Mouse (Mus musculus): ENCODE results near the gene Cacnb4. TPM values are rescaled to one million over a fixed set of nuclear protein-coding genes. Genes with fewer than 3 reads are reported as not detected.

Gene Cacnb4
- polyA plus RNA-seq, 1 experiment from 2014 or later: 15.0 TPM

DNA sequence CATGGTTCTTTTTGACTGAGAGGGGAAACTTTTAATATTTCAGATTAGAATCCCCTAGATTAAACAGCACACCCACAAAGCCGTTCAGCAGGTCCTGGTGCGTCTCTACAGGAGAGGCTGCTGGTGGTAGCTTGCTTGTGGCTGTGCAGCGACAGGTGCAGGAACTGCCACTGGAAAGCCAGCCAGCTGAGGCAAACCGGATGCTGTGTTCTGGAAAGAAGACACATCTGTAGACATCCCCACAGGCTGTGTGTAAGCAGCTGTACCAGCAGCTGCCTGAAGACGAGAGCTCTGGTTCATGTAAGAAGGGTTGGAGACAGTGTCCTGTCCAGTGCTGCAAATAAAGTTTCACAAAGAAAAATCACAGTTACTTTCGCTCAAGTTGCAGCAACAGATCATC, 18.0 kb upstream of the Cacnb4 start:
- no peak for ATAC-seq (ENCODE audit: low FRiP score)
- H3K4me3 ChIP-seq (replicated peaks; ENCODE audit: low read length): no peak overlapping the region
- 89% methylated on average over 6 of the region's 6 CpGs for WGBS

DNA sequence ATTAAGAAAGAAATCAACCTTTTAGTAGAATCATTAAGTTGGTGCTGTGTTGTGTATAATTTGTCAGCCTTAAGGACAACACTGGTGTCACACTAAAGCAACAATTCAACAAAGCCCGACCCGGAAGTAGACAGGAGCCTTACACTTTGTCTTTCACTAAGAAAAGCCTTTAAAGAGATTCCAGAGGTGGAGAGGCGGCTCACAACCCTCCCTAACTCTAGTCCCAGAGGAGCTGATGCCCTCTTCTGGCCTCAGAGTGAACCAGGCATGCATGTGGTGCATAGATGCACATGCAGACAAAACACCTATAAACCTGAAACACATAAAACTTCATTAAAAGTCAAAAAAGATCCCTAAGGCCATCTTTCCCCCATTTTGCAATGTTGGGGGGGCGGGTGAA, 15.1 kb upstream of the Cacnb4 start:
- DNase-seq (ENCODE audit: low spot score) (no peak), ATAC-seq (ENCODE audit: low FRiP score) (no peak)
- no peak overlapping the region for H3K27ac ChIP-seq
- no peak overlapping the region for H3K4me3 ChIP-seq (replicated peaks; ENCODE audit: low read length)
- no peak overlapping the region for H3K9ac ChIP-seq
- WGBS: 79% methylated on average over 4 of the region's 4 CpGs
- no peak overlapping the region for H3K4me2 ChIP-seq (replicated peaks)
- no peaks in the 10 kb centered on the region for H3K4me1 ChIP-seq (replicated peaks; ENCODE audit: control insufficient read depth, insufficient read depth, low read length)
- H3K9me3 ChIP-seq (ENCODE audit: control insufficient read depth, low read length): no peaks in the 10 kb centered on the region
- H3K36me3 ChIP-seq (replicated peaks; ENCODE audit: control insufficient read depth, insufficient read depth): 0 out of 2 replicates have a peak, but pooled peaks cover 3% of the 10 kb centered on the region
- H3K27me3 ChIP-seq (ENCODE audit: control insufficient read depth, insufficient read depth, low read length): no peaks in the 10 kb centered on the region

More for the DNA sequence above, 18.0 kb upstream of the Cacnb4 start:
- Histone ChIP-seq H3K4me2 (replicated peaks) (no peak overlapping the region), H3K36me3 (replicated peaks; ENCODE audit: control insufficient read depth, insufficient read depth) (peaks cover 8% of the 10 kb centered on the region), H3K27ac (no peak overlapping the region), H3K9ac (no peak overlapping the region), H3K27me3 (ENCODE audit: control insufficient read depth, insufficient read depth, low read length) (no peaks in the 10 kb centered on the region), H3K4me1 (replicated peaks; ENCODE audit: control insufficient read depth, insufficient read depth, low read length) (no peaks in the 10 kb centered on the region), H3K9me3 (ENCODE audit: control insufficient read depth, low read length) (no peaks in the 10 kb centered on the region)
- no peak for DNase-seq (ENCODE audit: low spot score)

DNA sequence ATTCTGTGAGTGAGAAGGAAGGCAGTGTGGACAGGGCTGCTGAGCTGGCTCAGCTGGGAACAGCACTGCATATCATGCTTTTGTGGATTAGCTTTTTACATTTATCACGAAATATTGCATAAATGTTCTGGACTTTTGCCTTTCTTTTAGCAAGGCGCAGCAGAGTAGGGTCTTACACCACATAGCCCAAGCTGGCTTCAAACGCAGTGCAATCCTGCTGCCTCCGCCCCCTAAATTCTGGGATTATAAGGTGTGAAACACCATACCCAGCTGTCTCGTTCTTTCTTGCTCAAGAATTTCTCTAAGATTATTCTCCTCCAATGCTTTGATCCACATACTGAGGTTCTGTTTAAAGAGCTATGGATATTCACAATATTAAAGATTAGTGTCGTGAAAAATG, 10.0 kb upstream of the Cacnb4 start:
- Histone ChIP-seq H3K27ac (no peak overlapping the region), H3K36me3 (replicated peaks; ENCODE audit: control insufficient read depth, insufficient read depth) (no peaks in the 10 kb centered on the region), H3K9ac (no peak overlapping the region), H3K27me3 (ENCODE audit: control insufficient read depth, insufficient read depth, low read length) (no peaks in the 10 kb centered on the region), H3K9me3 (ENCODE audit: control insufficient read depth, low read length) (no peaks in the 10 kb centered on the region), H3K4me3 (replicated peaks; ENCODE audit: low read length) (no peak overlapping the region), H3K4me2 (replicated peaks) (no peak overlapping the region), H3K4me1 (replicated peaks; ENCODE audit: control insufficient read depth, insufficient read depth, low read length) (no peaks in the 10 kb centered on the region)
- DNase-seq (ENCODE audit: low spot score) (no peak), ATAC-seq (ENCODE audit: low FRiP score) (no peak)
- 88% methylated on average over 6 of the region's 6 CpGs for WGBS

DNA sequence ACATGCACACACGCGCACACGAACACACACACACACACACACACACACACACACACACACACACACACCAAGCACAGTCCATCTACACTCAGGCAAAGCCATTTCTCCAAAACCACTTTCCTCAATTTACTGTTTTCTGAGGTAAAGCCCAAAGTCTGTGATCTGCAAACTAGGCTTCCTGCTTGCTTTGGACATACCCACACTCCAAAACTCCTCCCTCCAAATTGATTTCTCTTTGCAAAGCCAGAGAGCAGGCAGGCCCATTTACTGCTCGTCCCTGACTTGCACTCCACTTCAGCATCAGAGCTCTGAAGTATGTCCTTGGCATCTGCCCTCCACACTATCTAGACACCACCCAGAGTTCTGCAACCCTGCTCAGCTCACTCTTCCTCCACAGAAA, 958 bp upstream of the Cacnb4 start:
- no peak for DNase-seq (ENCODE audit: low spot score)
- WGBS: 63% methylated on average over 4 of the region's 4 CpGs
- Histone ChIP-seq H3K4me1 (replicated peaks; ENCODE audit: control insufficient read depth, insufficient read depth, low read length) (peaks cover 10% of the 10 kb centered on the region; the same call in 1 of the 2 replicates), H3K9ac (no peak overlapping the region), H3K27me3 (ENCODE audit: control insufficient read depth, insufficient read depth, low read length) (peaks cover 26% of the 10 kb centered on the region), H3K4me3 (replicated peaks; ENCODE audit: low read length) (no peak overlapping the region), H3K9me3 (ENCODE audit: control insufficient read depth, low read length) (no peaks in the 10 kb centered on the region), H3K4me2 (replicated peaks) (no peak overlapping the region), H3K36me3 (replicated peaks; ENCODE audit: control insufficient read depth, insufficient read depth) (no peaks in the 10 kb centered on the region), H3K27ac (no peak overlapping the region)
- ATAC-seq (ENCODE audit: low FRiP score): no peak

DNA sequence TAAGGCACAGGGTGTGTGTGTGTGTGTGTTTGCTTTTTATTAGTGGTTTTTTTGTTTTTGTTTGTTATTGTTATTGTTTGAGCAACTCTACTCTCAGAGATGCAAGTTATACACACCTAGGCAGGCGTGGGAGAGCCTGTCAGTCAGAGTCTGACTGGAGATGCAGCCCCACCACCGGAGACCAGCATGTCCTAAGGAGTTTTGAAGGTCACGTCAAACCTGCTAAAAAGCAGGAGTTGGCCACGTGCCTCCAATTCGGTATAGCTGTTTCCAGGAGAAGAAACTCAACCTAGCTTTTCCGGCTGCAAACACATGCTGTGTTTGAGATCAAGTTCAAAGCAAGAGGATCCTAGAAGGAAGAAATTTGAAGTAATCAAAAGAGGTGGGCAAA, 277 bp upstream of the Cacnb4 start:
- H3K36me3 ChIP-seq (replicated peaks; ENCODE audit: control insufficient read depth, insufficient read depth): no peaks in the 10 kb centered on the region
- ATAC-seq (ENCODE audit: low FRiP score) (no peak), DNase-seq (ENCODE audit: low spot score) (no peak)
- peaks cover 10% of the 10 kb centered on the region; the same call in 1 of the 2 replicates for H3K4me1 ChIP-seq (replicated peaks; ENCODE audit: control insufficient read depth, insufficient read depth, low read length)
- H3K9ac ChIP-seq: peak overlapping the region; percentile 79; the same call in 1 of the 2 replicates
- H3K4me2 ChIP-seq (replicated peaks): peak overlapping the region; percentile 94
- H3K27me3 ChIP-seq (ENCODE audit: control insufficient read depth, insufficient read depth, low read length): peaks cover 26% of the 10 kb centered on the region
- H3K9me3 ChIP-seq (ENCODE audit: control insufficient read depth, low read length): no peaks in the 10 kb centered on the region
- H3K4me3 ChIP-seq (replicated peaks; ENCODE audit: low read length): peak overlapping the region; percentile 81
- H3K27ac ChIP-seq: no peak overlapping the region
- 11% methylated on average over 6 of the region's 6 CpGs for WGBS

DNA sequence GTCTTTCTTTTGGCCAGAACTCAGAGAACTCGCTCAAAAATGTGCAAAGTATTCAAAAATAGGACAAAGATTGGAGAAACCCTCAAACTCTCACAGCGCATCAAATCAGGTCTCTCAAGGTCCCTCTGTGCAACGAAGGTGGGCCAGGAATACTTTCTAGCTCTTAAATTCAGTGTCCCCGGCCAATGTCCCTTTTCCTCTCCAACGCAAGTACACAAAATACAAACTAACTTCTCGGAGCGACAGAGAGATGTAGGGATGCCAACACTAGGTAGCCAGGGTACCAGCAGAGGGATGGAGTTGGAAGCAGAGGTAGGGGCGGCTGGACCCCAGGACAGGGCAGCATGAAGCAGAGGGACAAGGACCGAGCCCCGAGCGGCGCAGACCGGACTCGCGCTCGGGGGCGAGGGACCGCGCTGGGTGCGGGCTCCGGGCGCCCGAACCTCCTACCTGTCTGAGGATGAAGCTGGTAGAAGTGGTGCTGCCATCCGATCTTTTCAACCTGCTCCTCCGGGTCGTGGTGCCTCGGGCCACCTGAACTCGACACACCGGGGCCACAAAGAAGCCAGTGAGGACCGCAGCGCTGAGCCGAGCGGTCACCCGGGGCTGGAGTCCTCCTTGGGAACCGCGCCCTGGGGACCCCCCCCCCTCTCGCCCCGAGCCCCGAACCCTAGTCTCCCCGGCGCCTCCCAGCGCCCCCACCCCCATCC, 1.2 kb downstream of the Cacnb4 start:
- peak; percentile 53 for ATAC-seq (ENCODE audit: low FRiP score)
- no peak for DNase-seq (ENCODE audit: low spot score)
- under 1% methylated on average over 39 of the region's 42 CpGs for WGBS
- Histone ChIP-seq H3K4me2 (replicated peaks) (peak overlapping the region; percentile 94), H3K27ac (peak overlapping the region; percentile 59; the same call in 1 of the 2 replicates), H3K9ac (peak overlapping the region; percentile 79), H3K4me1 (replicated peaks; ENCODE audit: control insufficient read depth, insufficient read depth, low read length) (peaks cover 10% of the 10 kb centered on the region; the same call in 1 of the 2 replicates), H3K4me3 (replicated peaks; ENCODE audit: low read length) (peak overlapping the region; percentile 81), H3K27me3 (ENCODE audit: control insufficient read depth, insufficient read depth, low read length) (peaks cover 26% of the 10 kb centered on the region), H3K36me3 (replicated peaks; ENCODE audit: control insufficient read depth, insufficient read depth) (no peaks in the 10 kb centered on the region), H3K9me3 (ENCODE audit: control insufficient read depth, low read length) (no peaks in the 10 kb centered on the region)

DNA sequence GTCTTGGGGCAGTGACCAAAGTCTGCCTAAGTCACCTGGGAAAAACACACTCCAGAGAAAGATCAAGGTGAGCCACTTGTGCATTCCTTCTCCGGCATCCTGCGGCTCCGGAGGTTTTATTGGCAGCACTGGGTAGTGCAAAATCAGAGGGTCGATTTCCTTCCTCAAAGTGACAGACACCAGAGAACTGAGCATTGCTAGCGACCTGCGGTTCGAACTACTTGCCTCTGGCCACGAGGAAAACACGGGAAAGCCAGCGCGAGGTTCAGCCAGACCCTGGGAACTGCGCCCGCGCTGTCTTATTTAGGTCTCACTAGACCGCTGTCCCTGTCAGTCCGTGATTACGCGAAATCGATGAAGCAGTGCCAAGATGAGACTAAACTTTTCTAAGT, 1.7 kb downstream of the Cacnb4 start:
- Histone ChIP-seq H3K27ac (no peak overlapping the region), H3K27me3 (ENCODE audit: control insufficient read depth, insufficient read depth, low read length) (peaks cover 26% of the 10 kb centered on the region), H3K4me1 (replicated peaks; ENCODE audit: control insufficient read depth, insufficient read depth, low read length) (peaks cover 10% of the 10 kb centered on the region; the same call in 1 of the 2 replicates), H3K4me2 (replicated peaks) (peak overlapping the region; percentile 94), H3K9ac (no peak overlapping the region), H3K9me3 (ENCODE audit: control insufficient read depth, low read length) (no peaks in the 10 kb centered on the region), H3K36me3 (replicated peaks; ENCODE audit: control insufficient read depth, insufficient read depth) (no peaks in the 10 kb centered on the region), H3K4me3 (replicated peaks; ENCODE audit: low read length) (peak overlapping the region; percentile 81)
- under 1% methylated on average over 19 of the region's 19 CpGs for WGBS
- DNase-seq (ENCODE audit: low spot score) (peak; percentile 35), ATAC-seq (ENCODE audit: low FRiP score) (no peak)

DNA sequence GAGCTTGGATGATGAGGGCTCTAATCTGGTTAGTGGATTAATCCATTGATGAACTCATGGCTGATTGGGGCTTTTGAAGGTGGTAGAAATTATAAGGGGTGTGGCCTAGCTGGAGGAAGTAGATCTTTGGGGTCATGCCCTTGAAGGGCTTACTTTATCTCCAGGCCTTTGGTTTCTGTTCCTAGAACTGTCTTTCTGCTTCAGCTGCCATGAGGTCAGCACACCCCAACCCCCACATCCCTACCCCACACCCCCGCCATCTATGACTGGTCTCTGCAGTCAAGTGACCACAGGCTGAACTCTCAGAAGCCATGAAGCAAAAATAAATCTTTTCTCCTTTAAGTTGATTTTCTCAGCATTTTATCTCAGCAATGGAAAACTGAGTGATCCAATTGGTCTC, 3.5 kb downstream of the Cacnb4 start:
- no peaks in the 10 kb centered on the region for H3K9me3 ChIP-seq (ENCODE audit: control insufficient read depth, low read length)
- no peak overlapping the region for H3K27ac ChIP-seq
- H3K36me3 ChIP-seq (replicated peaks; ENCODE audit: control insufficient read depth, insufficient read depth): no peaks in the 10 kb centered on the region
- H3K4me1 ChIP-seq (replicated peaks; ENCODE audit: control insufficient read depth, insufficient read depth, low read length): peaks cover 10% of the 10 kb centered on the region; the same call in 1 of the 2 replicates
- H3K9ac ChIP-seq: no peak overlapping the region
- no peak for ATAC-seq (ENCODE audit: low FRiP score)
- WGBS: 74% methylated on average over 1 of the region's 1 CpGs
- DNase-seq (ENCODE audit: low spot score): no peak
- no peak overlapping the region for H3K4me3 ChIP-seq (replicated peaks; ENCODE audit: low read length)
- H3K27me3 ChIP-seq (ENCODE audit: control insufficient read depth, insufficient read depth, low read length): peaks cover 26% of the 10 kb centered on the region
- no peak overlapping the region for H3K4me2 ChIP-seq (replicated peaks)

DNA sequence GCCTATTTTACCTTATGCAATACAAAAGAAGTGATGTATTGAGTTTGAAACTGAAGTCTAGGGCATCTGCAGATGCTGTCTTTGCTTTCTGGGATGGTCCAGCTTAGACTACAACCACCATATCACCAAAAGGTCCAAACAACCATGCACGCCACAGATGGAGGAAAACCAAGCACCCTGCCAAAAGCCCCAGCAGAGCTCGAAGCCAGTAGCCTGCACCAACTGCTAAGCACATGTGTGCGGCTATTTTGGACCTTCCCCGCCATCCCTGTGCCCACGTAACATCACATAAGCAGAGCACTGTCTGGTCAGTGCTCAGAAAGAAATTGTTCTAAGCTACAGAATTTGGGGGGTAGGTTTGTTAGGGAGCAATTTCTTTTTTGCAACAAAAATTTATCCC, 5.9 kb downstream of the Cacnb4 start:
- Histone ChIP-seq H3K9ac (no peak overlapping the region), H3K27me3 (ENCODE audit: control insufficient read depth, insufficient read depth, low read length) (peaks cover 25% of the 10 kb centered on the region), H3K4me1 (replicated peaks; ENCODE audit: control insufficient read depth, insufficient read depth, low read length) (peaks cover 10% of the 10 kb centered on the region; the same call in 1 of the 2 replicates), H3K4me3 (replicated peaks; ENCODE audit: low read length) (no peak overlapping the region), H3K36me3 (replicated peaks; ENCODE audit: control insufficient read depth, insufficient read depth) (no peaks in the 10 kb centered on the region), H3K9me3 (ENCODE audit: control insufficient read depth, low read length) (no peaks in the 10 kb centered on the region), H3K27ac (no peak overlapping the region), H3K4me2 (replicated peaks) (no peak overlapping the region)
- ATAC-seq (ENCODE audit: low FRiP score) (no peak), DNase-seq (ENCODE audit: low spot score) (no peak)
- 91% methylated on average over 5 of the region's 5 CpGs for WGBS
